Mouse (Mus musculus) testis, postnatal 10 days (tissue): Measurements from ENCODE around the gene Rbm19.

ENCODE experiments used
- DNase-seq: peaks from one replicate; pipeline ENCODE4 v3.0.0; 2021; ENCODE audit warnings: low spot score

The Rbm19 gene

GRCm38 (mm10) chr5:120204316-120204715 lies 88.1 kb downstream of the Rbm19 start:
- DNase-seq, result no peak

- DNase-seq, result no peak
These were observed 90.2 kb downstream of the Rbm19 start for GRCm38 (mm10) chr5:120206313-120206943.

GRCm38 (mm10) chr5:120207492-120207891 lies 91.2 kb downstream of the Rbm19 start:
- DNase-seq, result peak; percentile 66

DNA sequence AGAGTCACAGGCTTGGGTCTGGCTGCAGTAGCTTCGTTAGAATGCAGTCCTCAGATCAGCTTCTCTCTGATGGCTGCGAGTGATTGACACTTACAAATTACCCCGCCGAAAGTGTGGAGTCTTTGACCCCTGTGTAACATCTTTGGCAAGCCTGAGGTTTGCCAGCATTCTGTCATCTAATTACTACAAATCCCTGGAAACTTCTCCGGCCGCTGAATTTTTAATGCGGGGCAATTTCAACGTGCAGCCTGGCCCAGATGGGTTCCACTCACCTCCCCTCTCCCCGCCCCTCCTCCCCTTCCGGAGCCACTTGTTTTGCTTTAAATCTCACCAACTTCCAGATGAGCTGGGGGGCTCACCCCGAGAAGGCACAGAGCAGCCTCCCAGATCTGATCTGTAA lies 94.4 kb downstream of the Rbm19 start:
- no peak for DNase-seq

GRCm38 (mm10) chr5:120211182-120211581 lies 94.9 kb downstream of the Rbm19 start:
- DNase-seq, result peak; percentile 66

DNA sequence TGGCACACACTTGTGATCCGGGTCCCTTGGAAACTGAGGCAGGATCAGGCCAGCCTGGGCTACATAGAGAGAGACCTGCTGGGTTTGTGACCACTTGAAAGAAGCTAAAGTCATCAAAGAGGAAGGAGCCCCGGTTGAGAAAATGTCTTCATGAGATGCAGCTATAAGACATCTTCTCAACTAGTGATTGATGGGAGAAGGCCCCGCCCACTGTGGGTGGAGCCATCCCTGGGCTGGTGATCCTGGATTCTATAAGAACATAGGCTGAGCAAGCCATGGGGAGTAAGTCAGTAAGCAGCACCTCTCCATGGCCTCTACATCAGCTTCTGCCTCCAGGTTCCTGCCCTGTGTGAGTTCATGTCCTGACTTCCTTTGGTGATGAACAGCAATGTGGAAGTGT lies 98.2 kb downstream of the Rbm19 start:
- no peak for DNase-seq

DNA sequence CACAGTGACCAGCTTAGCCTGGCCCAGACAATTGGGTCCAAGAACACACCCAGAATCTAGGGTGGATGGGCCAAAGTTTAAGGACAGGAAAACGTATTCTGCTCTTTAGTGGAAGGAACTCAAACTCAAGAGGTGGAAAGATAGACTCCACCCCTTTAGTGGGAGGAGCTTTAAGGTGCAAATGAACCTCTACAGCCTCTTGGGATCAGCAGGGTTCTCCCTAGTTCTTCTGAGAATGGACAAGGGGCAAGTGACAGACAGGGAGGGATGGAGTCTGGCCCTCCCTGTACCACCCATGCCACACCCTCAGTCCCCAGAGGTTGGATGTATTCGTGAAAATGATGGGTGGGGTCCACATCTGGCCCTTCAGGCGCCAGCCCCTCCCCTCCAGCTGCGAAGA lies 105.0 kb downstream of the Rbm19 start:
- no peak for DNase-seq

DNA sequence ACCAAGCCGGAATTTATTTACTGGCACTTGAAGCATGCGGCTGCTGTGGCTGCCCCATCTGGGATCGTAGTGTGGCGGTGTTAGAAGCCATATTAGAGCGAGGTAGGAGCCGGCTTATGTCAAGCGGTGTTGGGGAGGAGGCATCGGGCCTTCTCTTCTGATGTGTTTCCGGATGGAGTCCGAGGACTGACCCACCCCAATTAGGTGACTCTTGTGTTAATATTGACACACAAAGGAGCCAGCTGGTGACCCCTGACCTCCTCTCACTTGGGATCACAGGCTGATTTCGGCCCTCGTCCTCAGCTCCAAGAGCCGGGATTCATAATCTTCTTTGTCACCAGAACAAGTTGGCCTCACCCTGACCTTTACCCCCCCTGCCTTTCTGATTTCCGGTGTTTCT lies 109.1 kb downstream of the Rbm19 start:
- DNase-seq, result no peak

DNA sequence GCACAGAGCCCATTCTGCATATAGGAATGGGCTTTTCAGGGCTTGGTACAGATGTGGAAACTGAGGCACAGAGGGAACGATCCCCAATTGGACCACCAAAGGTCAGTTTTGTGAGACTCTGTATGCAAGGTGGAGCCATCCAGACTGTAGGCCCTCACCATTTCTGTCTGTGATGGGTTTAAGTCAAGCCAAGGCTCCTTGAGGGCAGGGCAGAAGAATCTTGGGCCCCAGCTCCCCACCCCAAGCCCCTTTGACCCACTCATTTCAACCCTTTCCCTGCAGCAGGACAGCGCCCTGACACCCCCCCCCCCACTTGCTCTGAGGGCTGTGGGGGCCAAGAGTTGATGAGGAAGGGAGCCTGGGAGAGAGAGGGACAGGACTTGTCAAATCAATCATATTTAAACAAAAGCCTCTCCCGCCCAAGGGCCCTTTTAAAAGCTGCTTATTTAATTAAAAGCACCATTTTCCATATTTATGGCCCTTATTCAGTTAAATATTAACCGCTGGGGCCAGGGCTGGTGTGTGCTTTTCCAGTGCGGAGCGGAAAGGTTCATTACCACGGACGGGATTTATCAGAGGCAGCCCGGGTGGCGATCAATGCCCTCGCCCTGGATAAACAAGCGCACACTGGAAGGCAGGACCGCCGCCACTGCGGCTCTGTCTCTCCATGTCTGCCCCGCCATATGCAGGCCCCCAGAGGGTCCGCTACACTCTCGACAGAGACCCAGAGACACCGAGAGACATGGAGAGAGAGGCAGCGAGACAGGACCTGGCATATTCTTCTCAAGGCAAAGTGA lies 112.5 kb downstream of the Rbm19 start:
- no peak for DNase-seq

DNA sequence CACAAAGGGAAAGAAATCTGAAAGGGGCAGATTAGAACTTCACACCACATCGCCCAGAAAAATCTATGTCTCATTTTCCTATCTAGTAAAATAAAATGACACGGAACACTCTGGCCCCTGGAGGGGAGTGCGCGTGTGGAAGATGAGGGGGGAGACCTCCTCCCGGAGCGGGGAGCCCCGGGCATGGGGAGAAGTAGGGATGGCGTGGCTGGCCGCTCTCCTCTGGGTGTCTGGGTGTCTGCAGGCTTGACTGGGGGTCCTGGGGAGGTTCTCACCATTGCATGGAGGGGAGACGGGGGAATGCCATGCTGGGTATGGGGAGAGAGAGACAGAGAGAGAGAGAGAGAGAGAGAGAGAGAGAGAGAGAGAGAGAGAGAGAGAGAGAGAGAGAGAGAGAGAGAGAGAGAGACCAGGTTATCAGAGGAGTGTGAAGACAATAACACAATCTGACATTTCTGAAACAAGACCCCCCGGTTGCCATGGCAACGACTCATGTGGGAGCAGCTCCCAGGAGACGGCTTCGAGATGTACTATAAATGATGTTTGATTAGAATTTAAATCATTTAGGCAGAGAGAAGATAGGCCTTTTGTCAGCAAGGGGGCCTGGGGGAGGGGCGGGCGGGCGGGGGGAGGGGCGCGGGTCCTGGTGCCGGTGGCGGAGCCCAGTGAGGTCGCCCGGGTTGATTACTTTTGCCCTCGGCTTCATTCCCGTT lies 115.3 kb downstream of the Rbm19 start:
- no peak for DNase-seq

- DNase-seq, result no peak
These were observed 118.9 kb downstream of the Rbm19 start for GRCm38 (mm10) chr5:120235147-120235546.

DNA sequence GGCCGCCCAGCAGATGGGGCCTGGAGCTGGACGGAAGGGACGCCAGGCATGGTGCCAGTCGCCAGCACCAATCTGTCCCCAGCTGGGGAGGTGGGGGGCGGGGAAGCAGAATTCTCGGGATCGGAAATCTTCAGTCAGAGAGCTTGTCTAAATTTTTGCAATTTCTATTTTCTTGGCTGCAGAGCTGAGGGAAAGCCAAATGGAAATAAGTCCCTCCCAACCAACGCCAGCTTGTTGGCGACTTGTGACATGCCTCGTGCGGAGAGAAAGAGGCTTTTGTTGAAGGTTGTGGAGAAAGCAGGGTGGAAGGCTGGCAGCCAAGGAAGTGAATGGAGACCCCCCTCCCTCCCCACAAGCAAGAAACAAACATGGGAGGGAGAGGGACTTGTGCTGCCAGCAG lies 119.3 kb downstream of the Rbm19 start:
- no peak for DNase-seq

DNA sequence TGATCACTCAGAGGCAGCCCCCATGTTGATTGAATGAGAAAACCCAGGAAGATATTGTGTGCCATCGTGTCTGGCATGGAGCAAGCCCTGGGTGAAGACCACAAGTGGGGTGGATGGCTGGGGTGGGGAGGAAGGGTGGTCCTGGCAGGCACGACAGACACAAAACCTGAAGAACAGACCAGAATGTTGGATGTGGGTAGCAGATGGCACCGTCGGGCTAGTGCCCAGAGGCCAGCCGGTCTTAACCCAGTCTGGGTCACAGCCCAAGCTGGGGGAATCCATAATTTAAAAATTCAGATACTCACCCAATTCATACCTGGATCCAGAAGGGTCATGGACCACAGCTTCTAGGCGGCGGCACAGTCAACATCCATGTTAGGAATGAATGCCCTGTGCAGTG lies 123.8 kb downstream of the Rbm19 start:
- no peak for DNase-seq

GRCm38 (mm10) chr5:120245336-120245735 lies 129.1 kb downstream of the Rbm19 start:
- no peak for DNase-seq
